Mouse (Mus musculus): ENCODE results near the gene Kremen1. TPM values are rescaled to one million over a fixed set of nuclear protein-coding genes. Genes with fewer than 3 reads are reported as not detected.

The Kremen1 gene
- polyA plus RNA-seq, 1 experiment = 33.2 TPM

DNA sequence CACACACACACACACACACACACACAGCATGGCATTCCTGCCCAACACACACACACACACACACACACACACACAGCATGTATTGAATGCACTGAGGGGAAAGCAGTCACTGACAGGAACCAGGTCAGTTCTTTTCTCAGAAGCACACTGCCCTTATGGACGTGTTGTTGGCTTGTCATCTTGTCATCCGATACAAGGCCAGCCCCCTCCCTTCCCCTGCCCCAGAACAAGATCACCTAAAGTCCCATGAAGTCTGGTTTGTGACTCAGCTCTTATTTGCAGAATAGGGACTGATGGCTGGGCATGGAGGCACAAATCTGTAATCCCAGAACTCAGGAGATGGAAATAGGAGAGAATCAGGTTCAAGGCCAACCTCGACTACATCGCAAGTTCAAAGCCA, 78.5 kb downstream of the Kremen1 start:
- WGBS = 81% methylated on average over 4 of the region's 4 CpGs
- no peak for DNase-seq
- no peak for TF ChIP-seq POLR2A (IDR thresholded peaks at IDR 0.05; ENCODE audit: borderline replicate concordance, extremely low read depth, low read depth, low read length)
- TF ChIP-seq CTCF (IDR thresholded peaks at IDR 0.05; ENCODE audit: insufficient read depth, low read length) = no peak
- H3K4me3 ChIP-seq (replicated peaks; ENCODE audit: extremely low read depth, low read depth, low read length) = no peak overlapping the region
- peaks cover 3% of the 10 kb centered on the region for H3K4me1 ChIP-seq (ENCODE audit: control insufficient read depth, insufficient read depth, low read length)

DNA sequence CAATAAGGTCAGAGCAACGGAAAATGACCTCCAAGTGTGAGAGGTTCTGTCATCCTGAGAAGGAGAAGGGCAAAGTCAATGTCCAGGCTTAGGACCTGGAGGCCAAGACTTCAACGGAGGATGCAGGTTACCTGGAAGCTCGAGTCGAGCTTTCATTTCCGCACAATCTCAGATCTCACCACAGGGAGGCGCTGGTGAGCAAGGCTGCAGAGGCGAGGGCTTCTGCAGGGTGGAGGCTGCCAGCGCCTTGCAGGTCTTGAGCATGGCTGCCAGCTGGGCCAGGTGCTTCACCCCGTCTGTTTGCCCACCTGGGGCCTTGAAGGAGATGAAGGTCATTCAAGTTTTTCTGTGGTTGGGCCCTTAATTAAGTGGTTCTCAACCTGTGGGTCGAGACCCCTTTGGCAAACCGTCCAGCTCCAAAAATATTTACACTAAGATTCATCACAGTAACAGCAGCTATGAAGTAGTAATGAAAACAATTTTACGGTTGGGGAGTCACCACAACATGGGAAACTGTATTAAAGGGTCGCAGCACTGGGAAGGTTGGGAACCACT, 79.4 kb downstream of the Kremen1 start:
- peak overlapping the region; percentile 19 for H3K4me3 ChIP-seq (replicated peaks; ENCODE audit: extremely low read depth, low read depth, low read length)
- peak; percentile 90 for DNase-seq
- 19% methylated on average over 13 of the region's 13 CpGs for WGBS
- H3K4me1 ChIP-seq (ENCODE audit: control insufficient read depth, insufficient read depth, low read length) = peaks cover 5% of the 10 kb centered on the region
- TF ChIP-seq POLR2A (IDR thresholded peaks at IDR 0.05; ENCODE audit: borderline replicate concordance, extremely low read depth, low read depth, low read length) (no peak), CTCF (IDR thresholded peaks at IDR 0.05; ENCODE audit: insufficient read depth, low read length) (peak; percentile 95)

DNA sequence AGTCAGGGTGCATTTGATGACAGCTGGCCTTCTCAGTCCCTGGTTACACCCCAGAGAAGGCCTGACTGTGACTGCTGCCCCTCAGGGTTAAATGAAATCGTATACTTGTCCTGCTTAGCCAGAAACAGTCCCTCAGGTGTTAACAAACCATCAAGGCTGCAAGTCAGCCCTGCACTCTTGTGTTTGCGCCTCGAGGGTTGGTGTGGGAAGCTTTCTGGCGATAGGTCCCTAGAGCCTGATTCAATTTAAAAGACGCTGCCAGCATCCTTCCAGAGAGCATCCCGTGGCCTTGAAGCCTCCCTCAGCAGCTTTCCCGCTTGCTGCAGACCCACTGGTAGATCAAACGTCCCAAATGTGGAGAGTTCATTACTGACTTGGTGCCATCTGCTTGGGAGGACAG, 82.0 kb downstream of the Kremen1 start:
- no peak for DNase-seq
- H3K4me3 ChIP-seq (replicated peaks; ENCODE audit: extremely low read depth, low read depth, low read length) = no peak overlapping the region
- TF ChIP-seq CTCF (IDR thresholded peaks at IDR 0.05; ENCODE audit: insufficient read depth, low read length) (no peak), POLR2A (IDR thresholded peaks at IDR 0.05; ENCODE audit: borderline replicate concordance, extremely low read depth, low read depth, low read length) (no peak)
- peaks cover 5% of the 10 kb centered on the region for H3K4me1 ChIP-seq (ENCODE audit: control insufficient read depth, insufficient read depth, low read length)
- 62% methylated on average over 8 of the region's 8 CpGs for WGBS

DNA sequence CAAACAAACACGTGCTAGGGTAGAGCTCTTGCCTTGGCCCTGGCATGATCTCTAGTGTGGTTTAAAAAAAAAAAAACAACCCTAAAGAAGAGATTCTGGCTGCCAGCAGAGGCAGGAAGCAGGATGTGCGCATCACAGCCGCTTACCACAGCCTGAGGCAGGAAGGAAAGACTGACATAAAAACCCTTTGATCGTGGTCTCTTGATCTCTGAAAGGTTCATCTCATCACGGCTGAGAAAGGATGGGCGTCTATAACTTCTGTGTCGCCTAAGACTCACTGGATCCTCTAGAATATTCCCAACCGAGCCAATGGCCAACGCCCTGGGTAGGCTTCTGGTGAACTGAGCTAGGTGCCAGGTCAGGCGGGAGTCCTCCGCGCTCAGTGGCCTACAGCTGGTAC, 84.2 kb downstream of the Kremen1 start:
- DNase-seq = no peak
- Histone ChIP-seq H3K4me1 (ENCODE audit: control insufficient read depth, insufficient read depth, low read length) (peaks cover 5% of the 10 kb centered on the region), H3K4me3 (replicated peaks; ENCODE audit: extremely low read depth, low read depth, low read length) (no peak overlapping the region)
- 55% methylated on average over 12 of the region's 12 CpGs for WGBS
- TF ChIP-seq POLR2A (IDR thresholded peaks at IDR 0.05; ENCODE audit: borderline replicate concordance, extremely low read depth, low read depth, low read length) (no peak), CTCF (IDR thresholded peaks at IDR 0.05; ENCODE audit: insufficient read depth, low read length) (no peak)

DNA sequence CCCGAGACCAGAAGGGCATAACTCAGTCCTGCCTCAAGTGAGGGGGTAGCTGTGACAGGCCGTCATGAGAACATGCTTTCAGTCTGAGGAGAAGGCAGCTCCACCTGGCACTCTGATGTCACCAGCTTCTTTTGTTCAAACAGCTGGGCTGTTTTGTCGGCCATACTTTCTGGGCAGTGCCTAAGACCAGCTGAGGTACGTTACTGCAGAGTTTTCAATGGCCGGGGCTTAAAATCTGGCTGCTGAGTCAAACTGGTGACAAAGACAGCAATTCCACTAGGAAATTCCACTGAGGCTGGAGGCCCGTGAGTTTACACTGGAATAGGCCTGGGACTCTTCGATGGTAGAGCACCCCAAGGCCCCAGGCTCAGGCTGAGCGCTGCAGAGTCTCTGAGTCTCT, 84.7 kb downstream of the Kremen1 start:
- no peak overlapping the region for H3K4me3 ChIP-seq (replicated peaks; ENCODE audit: extremely low read depth, low read depth, low read length)
- DNase-seq = no peak
- TF ChIP-seq CTCF (IDR thresholded peaks at IDR 0.05; ENCODE audit: insufficient read depth, low read length) (no peak), POLR2A (IDR thresholded peaks at IDR 0.05; ENCODE audit: borderline replicate concordance, extremely low read depth, low read depth, low read length) (no peak)
- H3K4me1 ChIP-seq (ENCODE audit: control insufficient read depth, insufficient read depth, low read length) = peaks cover 3% of the 10 kb centered on the region
- 63% methylated on average over 8 of the region's 8 CpGs for WGBS

DNA sequence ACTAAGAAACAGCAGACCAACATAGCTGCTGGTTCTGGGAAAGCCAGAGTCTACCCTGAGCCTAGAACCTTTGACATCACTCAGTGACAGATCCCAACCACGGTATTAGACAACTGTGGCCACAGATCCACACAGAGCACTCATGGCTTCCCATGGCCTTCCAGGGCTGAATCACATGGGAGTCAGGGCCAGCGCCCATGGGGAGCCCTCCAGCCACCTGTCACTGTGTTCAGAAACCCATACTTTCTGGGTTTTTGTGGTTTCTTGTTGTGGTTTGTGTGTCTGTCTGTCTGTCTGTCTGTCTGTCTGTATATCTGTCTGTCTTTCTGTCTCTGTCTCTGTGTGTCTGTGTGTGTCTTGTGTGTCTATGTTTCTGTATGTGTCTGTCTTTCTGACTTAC, 85.5 kb downstream of the Kremen1 start:
- WGBS = 79% methylated on average over 2 of the region's 2 CpGs
- H3K4me3 ChIP-seq (replicated peaks; ENCODE audit: extremely low read depth, low read depth, low read length) = no peak overlapping the region
- 0 out of 2 replicates have a peak, but pooled peaks cover 2% of the 10 kb centered on the region for H3K4me1 ChIP-seq (ENCODE audit: control insufficient read depth, insufficient read depth, low read length)
- no peak for DNase-seq
- no peak for TF ChIP-seq CTCF (IDR thresholded peaks at IDR 0.05; ENCODE audit: insufficient read depth, low read length)
- TF ChIP-seq POLR2A (IDR thresholded peaks at IDR 0.05; ENCODE audit: borderline replicate concordance, extremely low read depth, low read depth, low read length) = no peak

DNA sequence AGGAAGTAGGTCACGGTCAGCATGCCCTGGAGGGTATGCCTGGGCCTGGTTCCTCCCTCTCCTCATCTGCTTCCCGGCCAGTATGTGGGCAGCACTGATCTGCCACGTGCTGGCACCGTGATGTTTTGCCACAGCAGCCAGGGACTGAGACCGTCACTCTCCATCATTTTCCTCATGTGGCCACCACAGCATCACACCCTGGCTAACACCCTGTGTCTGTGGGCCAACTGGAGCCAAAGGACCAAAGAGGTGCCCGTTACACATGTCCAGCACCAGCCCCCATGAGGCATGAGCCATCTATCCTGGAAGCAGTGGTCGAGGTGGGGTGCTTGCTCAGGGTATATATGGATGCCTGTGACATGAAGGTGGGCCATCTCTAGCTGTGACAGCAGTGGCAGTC, 86.2 kb downstream of the Kremen1 start:
- H3K4me3 ChIP-seq (replicated peaks; ENCODE audit: extremely low read depth, low read depth, low read length) = no peak overlapping the region
- H3K4me1 ChIP-seq (ENCODE audit: control insufficient read depth, insufficient read depth, low read length) = 0 out of 2 replicates have a peak, but pooled peaks cover 2% of the 10 kb centered on the region
- TF ChIP-seq POLR2A (IDR thresholded peaks at IDR 0.05; ENCODE audit: borderline replicate concordance, extremely low read depth, low read depth, low read length) (no peak), CTCF (IDR thresholded peaks at IDR 0.05; ENCODE audit: insufficient read depth, low read length) (no peak)
- DNase-seq = no peak
- whole genome bisulfite sequencing = 91% methylated on average over 7 of the region's 7 CpGs

DNA sequence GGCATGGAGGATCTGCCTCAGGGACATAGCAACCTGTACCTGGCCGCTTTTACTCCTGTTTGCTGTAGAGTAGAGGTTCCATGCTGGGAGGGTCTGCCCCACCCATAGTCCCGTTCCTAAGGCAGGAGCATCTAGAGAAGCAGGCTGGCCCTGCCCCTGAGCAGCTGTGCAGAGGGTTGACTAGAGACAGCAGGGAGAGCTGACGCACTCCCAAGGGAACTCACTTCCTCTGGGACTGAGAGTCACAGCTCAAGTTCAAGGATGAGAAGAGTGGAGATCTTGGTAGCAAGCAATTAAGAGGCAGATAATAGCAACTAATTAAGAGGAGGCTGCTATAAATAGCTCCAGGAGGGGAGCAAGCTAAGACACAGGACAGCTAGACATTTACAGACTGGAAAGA, 88.5 kb downstream of the Kremen1 start:
- TF ChIP-seq POLR2A (IDR thresholded peaks at IDR 0.05; ENCODE audit: borderline replicate concordance, extremely low read depth, low read depth, low read length) (peak; percentile 31; the same call in 1 of the 2 replicates), CTCF (IDR thresholded peaks at IDR 0.05; ENCODE audit: insufficient read depth, low read length) (no peak)
- 56% methylated on average over 3 of the region's 3 CpGs for whole genome bisulfite sequencing

DNA sequence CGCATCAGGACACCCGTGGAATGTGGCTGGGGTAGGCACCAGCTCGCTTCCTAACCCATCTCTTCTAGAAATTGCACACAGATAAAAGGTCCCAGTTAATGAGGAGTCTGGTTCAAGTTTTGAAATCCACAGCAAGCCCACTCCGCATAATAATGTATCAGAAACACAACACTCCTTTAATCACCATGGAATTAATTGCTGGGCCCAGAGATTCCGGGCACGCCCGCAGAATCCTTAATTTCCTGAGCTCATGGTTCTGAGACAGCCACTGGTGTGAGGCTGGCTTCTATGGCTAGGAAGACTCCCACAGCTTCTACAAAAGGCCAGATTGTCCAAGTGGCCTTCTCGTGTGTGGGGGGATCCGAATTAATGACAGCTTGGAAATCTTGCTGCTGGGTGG, 94.0 kb downstream of the Kremen1 start:
- 90% methylated on average over 9 of the region's 9 CpGs for WGBS
- TF ChIP-seq POLR2A (IDR thresholded peaks at IDR 0.05; ENCODE audit: borderline replicate concordance, extremely low read depth, low read depth, low read length) = no peak
- no peak for TF ChIP-seq CTCF (IDR thresholded peaks at IDR 0.05; ENCODE audit: insufficient read depth, low read length)

More for the DNA sequence above, 88.5 kb downstream of the Kremen1 start:
- DNase-seq = no peak
- peak overlapping the region; percentile 24 for H3K4me3 ChIP-seq (replicated peaks; ENCODE audit: extremely low read depth, low read depth, low read length)
- 0 out of 2 replicates have a peak, but pooled peaks cover 2% of the 10 kb centered on the region for H3K4me1 ChIP-seq (ENCODE audit: control insufficient read depth, insufficient read depth, low read length)

DNA sequence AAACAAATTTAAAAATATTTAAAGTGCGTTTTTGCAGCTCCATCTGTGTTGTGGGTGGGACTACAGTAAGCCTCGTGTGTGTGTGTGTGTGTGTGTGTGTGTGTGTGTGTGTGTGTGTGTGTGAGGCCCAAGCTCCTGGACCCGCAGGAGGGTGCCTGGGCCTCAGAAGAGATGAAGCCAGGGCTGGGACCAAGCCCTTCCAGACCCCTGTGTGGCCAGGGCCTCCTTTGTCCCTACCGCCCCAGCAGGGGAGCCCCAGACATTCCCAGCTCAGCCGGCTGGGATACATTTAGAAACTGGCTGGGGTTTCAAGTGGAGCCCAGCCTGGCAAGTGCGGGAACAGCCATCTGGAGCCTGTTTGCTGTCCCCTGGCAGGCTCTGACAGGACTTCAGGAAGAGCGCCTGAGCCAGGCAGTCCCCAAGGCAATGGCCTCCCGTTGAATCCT, 95.9 kb downstream of the Kremen1 start:
- H3K4me1 ChIP-seq (ENCODE audit: control insufficient read depth, insufficient read depth, low read length) = no peaks in the 10 kb centered on the region
- no peak for TF ChIP-seq CTCF (IDR thresholded peaks at IDR 0.05; ENCODE audit: insufficient read depth, low read length)
- no peak for TF ChIP-seq POLR2A (IDR thresholded peaks at IDR 0.05; ENCODE audit: borderline replicate concordance, extremely low read depth, low read depth, low read length)
- H3K4me3 ChIP-seq (replicated peaks; ENCODE audit: extremely low read depth, low read depth, low read length) = no peak overlapping the region
- WGBS = 45% methylated on average over 8 of the region's 8 CpGs
- DNase-seq = no peak

More for the DNA sequence above, 94.0 kb downstream of the Kremen1 start:
- DNase-seq = no peak
- H3K4me1 ChIP-seq (ENCODE audit: control insufficient read depth, insufficient read depth, low read length) = no peaks in the 10 kb centered on the region
- no peak overlapping the region for H3K4me3 ChIP-seq (replicated peaks; ENCODE audit: extremely low read depth, low read depth, low read length)

All from lung, adult 2 months (tissue).